Mouse (Mus musculus): ENCODE results near the gene Lama1. TPM values are rescaled to one million over a fixed set of nuclear protein-coding genes. Genes with fewer than 3 reads are reported as not detected.
"Not testable (repeated sequence)": the region's sequence is repeated elsewhere in the genome, so short reads cannot be mapped to it uniquely, and the experiment has no call there.

Lama1 gene
- polyA plus RNA-seq, 1 experiment from 2014 or later = 7.6 TPM

DNA sequence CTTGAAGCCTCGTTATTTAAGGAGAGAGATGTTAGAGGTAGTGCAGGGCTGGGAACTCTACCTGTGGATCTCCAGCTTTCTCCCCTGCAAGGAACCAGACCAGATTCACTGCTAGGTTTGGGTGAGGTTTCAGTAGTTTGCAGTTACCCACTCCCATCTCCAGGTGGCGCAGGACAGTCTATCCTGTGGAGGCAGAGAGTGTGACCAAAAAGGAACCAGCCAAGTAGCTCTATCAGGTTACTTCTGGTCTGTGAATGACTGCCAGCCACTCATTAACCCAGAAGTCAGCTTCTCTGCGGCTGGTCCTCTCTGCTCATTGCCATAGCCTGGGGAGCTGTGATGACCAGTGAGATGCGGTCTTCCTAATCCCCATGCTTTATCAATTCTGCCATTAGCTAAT, 82.8 kb downstream of the Lama1 start:
- no peak overlapping the region for H3K9ac ChIP-seq
- H3K4me1 ChIP-seq (replicated peaks) = no peaks in the 10 kb centered on the region
- H3K9me3 ChIP-seq = no peaks in the 10 kb centered on the region
- ATAC-seq (ENCODE audit: low FRiP score, low read depth) = no peak
- H3K27ac ChIP-seq (replicated peaks) = no peak overlapping the region
- 58% methylated on average over 4 of the region's 4 CpGs for WGBS
- H3K36me3 ChIP-seq = no peaks in the 10 kb centered on the region
- no peak overlapping the region for H3K4me3 ChIP-seq
- H3K27me3 ChIP-seq = no peaks in the 10 kb centered on the region
- no peak overlapping the region for H3K4me2 ChIP-seq

- Histone ChIP-seq H3K4me1 (replicated peaks) (no peaks in the 10 kb centered on the region), H3K36me3 (no peaks in the 10 kb centered on the region; the same call in 1 of the 2 replicates), H3K4me3 (no peak overlapping the region), H3K9me3 (no peaks in the 10 kb centered on the region), H3K4me2 (no peak overlapping the region), H3K27me3 (no peaks in the 10 kb centered on the region), H3K9ac (no peak overlapping the region), H3K27ac (replicated peaks) (no peak overlapping the region)
- ATAC-seq (ENCODE audit: low FRiP score, low read depth) = no peak
- 94% methylated on average over 10 of the region's 10 CpGs for WGBS
Measured at GRCm38 (mm10) chr17:67791091-67791490, 94.0 kb downstream of the Lama1 start.

DNA sequence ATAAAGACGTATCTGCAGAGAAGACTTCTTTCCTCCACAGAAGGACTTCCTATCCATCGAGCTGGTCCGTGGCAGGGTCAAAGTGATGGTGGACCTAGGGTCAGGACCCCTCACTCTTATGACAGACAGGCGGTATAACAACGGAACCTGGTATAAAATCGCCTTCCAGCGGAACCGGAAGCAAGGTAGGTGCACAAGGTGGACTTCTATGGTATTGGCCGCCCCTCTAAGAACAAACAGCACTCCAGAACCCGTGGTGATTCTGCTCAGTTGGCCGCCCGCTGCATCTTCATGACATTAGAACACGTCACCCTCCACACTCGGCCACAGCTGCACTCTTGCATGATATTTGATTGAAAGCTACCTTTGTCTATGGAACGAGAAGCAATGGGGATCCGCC, 112.1 kb downstream of the Lama1 start:
- no peak for ATAC-seq (ENCODE audit: low FRiP score, low read depth)
- Histone ChIP-seq H3K9ac (no peak overlapping the region), H3K27me3 (no peaks in the 10 kb centered on the region), H3K27ac (replicated peaks) (no peak overlapping the region), H3K9me3 (no peaks in the 10 kb centered on the region), H3K4me2 (no peak overlapping the region), H3K36me3 (peaks cover 6% of the 10 kb centered on the region; the same call in 1 of the 2 replicates), H3K4me3 (no peak overlapping the region), H3K4me1 (replicated peaks) (no peaks in the 10 kb centered on the region)
- WGBS = 89% methylated on average over 16 of the region's 16 CpGs

DNA sequence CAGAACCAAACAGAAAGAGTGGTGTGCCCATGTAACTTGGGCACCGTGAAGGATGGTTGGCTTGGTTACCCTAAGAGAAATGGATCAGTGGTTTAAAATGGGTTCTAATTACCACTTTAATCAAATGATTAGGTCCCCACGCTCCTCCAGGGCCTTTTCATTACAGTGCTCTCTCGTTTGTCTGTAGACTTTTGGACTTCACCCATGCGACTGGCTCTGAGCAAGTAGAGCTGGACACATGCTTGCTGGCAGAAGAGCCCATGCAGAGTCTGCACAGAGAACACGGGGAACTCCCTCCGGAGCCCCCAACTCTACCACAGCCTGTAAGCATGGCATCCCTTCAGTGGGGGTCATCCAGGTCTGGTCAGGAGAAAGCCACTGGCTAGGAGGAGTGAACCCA, 116.6 kb downstream of the Lama1 start:
- H3K4me1 ChIP-seq (replicated peaks) = no peaks in the 10 kb centered on the region
- H3K4me3 ChIP-seq = no peak overlapping the region
- no peak overlapping the region for H3K9ac ChIP-seq
- H3K4me2 ChIP-seq = no peak overlapping the region
- H3K27ac ChIP-seq (replicated peaks) = no peak overlapping the region
- WGBS = 83% methylated on average over 6 of the region's 6 CpGs
- ATAC-seq (ENCODE audit: low FRiP score, low read depth) = no peak
- H3K9me3 ChIP-seq = no peaks in the 10 kb centered on the region
- no peaks in the 10 kb centered on the region for H3K27me3 ChIP-seq
- H3K36me3 ChIP-seq = peaks cover 6% of the 10 kb centered on the region; the same call in 1 of the 2 replicates

DNA sequence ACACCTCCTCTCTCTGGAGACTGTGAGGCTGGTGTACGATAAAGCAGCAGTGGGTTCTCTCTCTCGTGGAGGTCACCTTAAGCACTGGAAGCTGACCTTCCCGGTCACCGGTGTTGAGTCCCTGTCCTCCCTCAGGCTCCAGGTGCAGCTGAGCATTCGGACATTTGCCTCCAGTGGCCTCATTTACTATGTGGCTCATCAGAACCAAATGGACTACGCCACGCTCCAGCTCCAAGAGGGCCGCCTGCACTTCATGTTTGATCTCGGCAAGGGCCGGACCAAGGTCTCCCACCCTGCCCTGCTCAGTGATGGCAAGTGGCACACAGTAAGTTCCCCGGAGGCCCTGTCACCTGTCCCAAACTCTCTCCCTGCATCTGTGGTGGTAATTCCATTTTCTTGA, 118.7 kb downstream of the Lama1 start:
- no peak for ATAC-seq (ENCODE audit: low FRiP score, low read depth)
- Histone ChIP-seq H3K4me3 (no peak overlapping the region), H3K27me3 (no peaks in the 10 kb centered on the region), H3K4me2 (no peak overlapping the region), H3K36me3 (peaks cover 6% of the 10 kb centered on the region; the same call in 1 of the 2 replicates), H3K9me3 (no peaks in the 10 kb centered on the region), H3K9ac (no peak overlapping the region), H3K4me1 (replicated peaks) (no peaks in the 10 kb centered on the region), H3K27ac (replicated peaks) (no peak overlapping the region)
- 96% methylated on average over 11 of the region's 11 CpGs for WGBS

DNA sequence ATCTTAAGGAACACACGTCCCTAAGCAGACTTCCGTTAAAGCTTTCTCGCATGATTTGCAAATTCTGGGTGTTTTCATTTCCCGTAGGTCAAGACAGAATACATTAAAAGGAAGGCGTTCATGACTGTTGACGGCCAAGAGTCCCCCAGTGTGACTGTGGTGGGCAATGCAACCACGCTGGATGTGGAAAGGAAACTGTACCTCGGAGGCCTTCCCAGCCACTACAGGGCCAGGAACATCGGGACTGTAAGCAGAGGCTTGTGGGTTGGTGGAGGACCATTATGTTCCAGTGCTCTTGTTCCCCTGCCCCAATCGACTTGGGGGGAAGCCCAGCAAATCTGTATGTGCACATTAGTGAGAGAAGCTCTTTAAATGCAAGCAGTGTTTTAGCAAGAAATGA, 119.9 kb downstream of the Lama1 start:
- 95% methylated on average over 10 of the region's 10 CpGs for WGBS

DNA sequence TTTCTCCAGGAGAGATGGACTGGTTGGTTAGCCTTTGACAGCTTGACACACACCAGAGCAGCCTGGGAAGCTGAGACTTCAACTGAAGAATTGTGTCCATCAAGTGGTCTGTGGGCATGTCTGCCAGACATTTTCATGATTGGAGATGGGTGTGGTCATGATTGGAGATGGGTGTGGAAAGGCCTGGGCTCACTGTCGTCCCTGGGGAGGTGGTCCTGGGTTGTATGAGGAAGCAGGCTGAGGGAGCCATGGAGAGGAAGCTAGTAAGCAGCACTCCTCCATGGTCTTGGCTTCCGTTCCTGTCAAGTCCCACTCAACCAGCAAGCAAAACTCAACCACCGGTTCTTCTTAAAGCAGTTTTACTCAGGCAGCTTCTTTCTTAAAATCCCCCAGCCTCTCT, 130.4 kb downstream of the Lama1 start:
- Histone ChIP-seq H3K27me3 (no peaks in the 10 kb centered on the region), H3K36me3 (no peaks in the 10 kb centered on the region), H3K4me1 (replicated peaks) (no peaks in the 10 kb centered on the region), H3K27ac (replicated peaks) (no peak overlapping the region), H3K4me2 (no peak overlapping the region), H3K9ac (no peak overlapping the region), H3K9me3 (no peaks in the 10 kb centered on the region), H3K4me3 (no peak overlapping the region)
- ATAC-seq (ENCODE audit: low FRiP score, low read depth) = no peak
- WGBS = 92% methylated on average over 3 of the region's 3 CpGs

More for the DNA sequence above, 119.9 kb downstream of the Lama1 start:
- H3K9ac ChIP-seq = no peak overlapping the region
- no peaks in the 10 kb centered on the region for H3K27me3 ChIP-seq
- ATAC-seq (ENCODE audit: low FRiP score, low read depth) = no peak
- H3K27ac ChIP-seq (replicated peaks) = no peak overlapping the region
- H3K36me3 ChIP-seq = 0 out of 2 replicates have a peak, but pooled peaks cover 6% of the 10 kb centered on the region
- H3K4me2 ChIP-seq = no peak overlapping the region
- H3K4me3 ChIP-seq = no peak overlapping the region
- H3K4me1 ChIP-seq (replicated peaks) = no peaks in the 10 kb centered on the region
- H3K9me3 ChIP-seq = no peaks in the 10 kb centered on the region

- Histone ChIP-seq H3K4me2 (no peak overlapping the region), H3K4me3 (no peak overlapping the region), H3K9me3 (no peaks in the 10 kb centered on the region), H3K36me3 (no peaks in the 10 kb centered on the region), H3K4me1 (replicated peaks) (0 out of 2 replicates have a peak, but pooled peaks cover 3% of the 10 kb centered on the region), H3K9ac (no peak overlapping the region), H3K27me3 (no peaks in the 10 kb centered on the region), H3K27ac (replicated peaks) (no peak overlapping the region)
- ATAC-seq (ENCODE audit: low FRiP score, low read depth) = no peak
- 96% methylated on average over 20 of the region's 20 CpGs for WGBS
Measured at GRCm38 (mm10) chr17:67836146-67836895, 139.3 kb downstream of the Lama1 start.

DNA sequence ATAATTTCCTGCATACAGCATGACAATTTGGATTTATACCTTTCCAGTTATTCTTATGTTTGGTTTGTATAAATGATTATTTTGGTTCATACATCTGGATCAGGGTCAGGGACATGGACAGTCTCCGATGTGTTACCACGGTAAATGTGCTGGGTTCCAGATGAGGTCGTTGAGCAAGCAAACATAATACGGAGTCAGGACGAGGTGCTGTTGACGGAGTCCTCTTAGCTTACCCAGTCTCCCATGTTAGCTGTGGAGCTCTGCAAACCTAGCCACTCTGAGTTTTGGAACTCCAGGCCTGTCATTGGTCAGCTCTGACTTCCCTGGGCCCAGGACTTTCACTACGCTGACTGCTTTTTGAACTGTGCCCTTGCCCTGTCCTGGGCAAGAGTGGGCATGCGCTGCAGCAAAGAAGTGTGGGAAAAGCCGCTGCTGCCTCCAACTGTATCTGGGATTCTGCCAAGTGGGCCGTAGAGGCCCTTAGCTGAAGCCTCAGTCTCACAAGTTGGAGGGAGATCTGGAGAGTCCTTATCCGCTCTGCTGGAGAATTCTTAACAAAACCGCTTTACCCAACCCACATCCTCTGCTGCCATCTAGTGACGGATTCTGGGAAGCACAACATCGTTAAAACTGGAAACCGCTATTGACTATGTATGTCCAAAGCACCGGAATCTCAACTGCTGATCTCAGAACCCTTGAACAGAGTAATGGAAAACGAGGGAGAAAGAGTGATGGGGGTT, 140.5 kb downstream of the Lama1 start:
- Histone ChIP-seq H3K9ac (no peak overlapping the region), H3K4me3 (no peak overlapping the region), H3K4me1 (replicated peaks) (0 out of 2 replicates have a peak, but pooled peaks cover 3% of the 10 kb centered on the region), H3K27me3 (no peaks in the 10 kb centered on the region), H3K27ac (replicated peaks) (no peak overlapping the region), H3K4me2 (no peak overlapping the region), H3K36me3 (no peaks in the 10 kb centered on the region), H3K9me3 (no peaks in the 10 kb centered on the region)
- WGBS = 56% methylated on average over 17 of the region's 17 CpGs
- peak; percentile 84 for ATAC-seq (ENCODE audit: low FRiP score, low read depth)

GRCm38 (mm10) chr17:67838948-67839347, 141.9 kb downstream of the Lama1 start:
- ATAC-seq (ENCODE audit: low FRiP score, low read depth) = no peak
- H3K27ac ChIP-seq (replicated peaks) = no peak overlapping the region
- H3K4me1 ChIP-seq (replicated peaks) = 0 out of 2 replicates have a peak, but pooled peaks cover 3% of the 10 kb centered on the region
- H3K27me3 ChIP-seq = no peaks in the 10 kb centered on the region
- H3K4me3 ChIP-seq = no peak overlapping the region
- 89% methylated on average over 13 of the region's 13 CpGs for WGBS
- no peaks in the 10 kb centered on the region for H3K9me3 ChIP-seq
- H3K9ac ChIP-seq = no peak overlapping the region
- H3K4me2 ChIP-seq = no peak overlapping the region
- H3K36me3 ChIP-seq = no peaks in the 10 kb centered on the region

GRCm38 (mm10) chr17:67841494-67841893, 144.4 kb downstream of the Lama1 start:
- not testable (repeated sequence) for H3K4me2 ChIP-seq; H3K27ac ChIP-seq (replicated peaks); H3K27me3 ChIP-seq; H3K4me3 ChIP-seq; H3K9me3 ChIP-seq; H3K9ac ChIP-seq; H3K4me1 ChIP-seq (replicated peaks); ATAC-seq (ENCODE audit: low FRiP score, low read depth); H3K36me3 ChIP-seq
- WGBS = 100% methylated on average over 2 of the region's 2 CpGs

DNA sequence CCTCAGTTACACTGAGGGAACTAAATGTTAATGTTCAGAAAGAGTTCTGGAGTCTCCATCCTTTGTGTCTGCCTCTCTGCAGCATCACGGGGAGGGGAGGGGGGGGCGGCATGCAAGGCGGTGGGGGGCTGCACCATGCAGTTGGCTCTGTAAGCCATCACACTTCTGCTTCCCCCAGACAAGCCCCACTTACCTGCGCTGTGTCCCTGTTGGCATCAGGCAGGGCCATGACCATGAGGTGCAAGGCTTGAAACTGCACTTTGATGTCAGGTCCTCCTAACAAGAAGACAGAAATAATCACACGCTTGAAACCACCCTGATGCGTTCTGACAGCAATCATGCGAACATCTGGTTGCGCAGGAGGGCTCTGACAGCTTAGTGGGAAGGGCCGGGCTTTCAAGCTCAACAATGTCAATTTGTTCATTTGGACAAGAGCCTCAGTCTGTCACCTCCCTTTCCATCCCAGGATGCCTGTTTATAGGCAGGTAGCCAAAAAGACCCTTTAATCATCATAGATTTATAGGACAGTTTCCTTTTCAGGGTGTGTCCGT, 164.1 kb downstream of the Lama1 start:
- WGBS = 81% methylated on average over 10 of the region's 10 CpGs
- Histone ChIP-seq H3K9ac (no peak overlapping the region), H3K4me1 (replicated peaks) (no peaks in the 10 kb centered on the region), H3K27ac (replicated peaks) (no peak overlapping the region), H3K9me3 (no peaks in the 10 kb centered on the region), H3K4me2 (no peak overlapping the region), H3K36me3 (no peaks in the 10 kb centered on the region), H3K27me3 (no peaks in the 10 kb centered on the region), H3K4me3 (no peak overlapping the region)
- ATAC-seq (ENCODE audit: low FRiP score, low read depth) = 0 out of 2 replicates have a peak, but pooled peaks have one; percentile 12

Data from hindbrain, embryonic 15.5 days (tissue).